Mouse (Mus musculus) limb, embryonic 15.5 days (tissue): ENCODE measurements around the gene Cemip2. TPM values are rescaled to one million over a fixed set of nuclear protein-coding genes. Genes with fewer than 3 reads are reported as not detected.
A peak's percentile ranks its signal among the peaks of the same experiment; 100 is the strongest.

Experiments
- ATAC-seq: fragments of 200-750 bp; cut with Nextera tagmentation; 2 replicates; pipeline ENCODE4 v1.8.0; 2017; ENCODE audit warnings: low read depth, moderate TSS enrichment; ENCODE audit not compliant: insufficient number of reproducible peaks, low FRiP score, low TSS enrichment
- H3K27ac ChIP-seq: fragments of 300-500 bp; sonication (generic); 2 replicates; pipeline ENCODE4 v1.5.1; 2015; ENCODE audit warnings: moderate library complexity, mild to moderate bottlenecking, inconsistent platforms
- H3K27me3 ChIP-seq: fragments of 300-500 bp; sonication (generic); 2 replicates; pipeline ENCODE4 v1.6.1; 2015; ENCODE audit warnings: inconsistent platforms
- H3K36me3 ChIP-seq: fragments of 300-500 bp; sonication (generic); 2 replicates; pipeline ENCODE4 v1.6.1; 2015; ENCODE audit warnings: inconsistent platforms
- H3K4me1 ChIP-seq: fragments of 300-500 bp; sonication (generic); 2 replicates; pipeline ENCODE4 v1.6.1; 2015; ENCODE audit warnings: inconsistent platforms
- H3K4me2 ChIP-seq: fragments of 300-500 bp; sonication (generic); 2 replicates; pipeline ENCODE4 v1.6.1; 2015; ENCODE audit warnings: mild to moderate bottlenecking, inconsistent platforms
- H3K4me3 ChIP-seq: fragments of 300-500 bp; sonication (generic); 2 replicates; pipeline ENCODE4 v1.5.1; 2015; ENCODE audit warnings: mild to moderate bottlenecking, inconsistent platforms
- H3K9ac ChIP-seq: fragments of 300-500 bp; sonication (generic); 2 replicates; pipeline ENCODE4 v1.6.1; 2015; ENCODE audit warnings: inconsistent platforms
- H3K9me3 ChIP-seq: fragments of 300-500 bp; sonication (generic); 2 replicates; pipeline ENCODE4 v1.6.1; 2016; ENCODE audit warnings: inconsistent platforms
- WGBS: fragments of 180-500 bp; shearing (Covaris S2); methylation state at CpG from one replicate; pipeline ENCODE4 v1.1.7; 2015; 5-methylcytosine and 5-hydroxymethylcytosine counted together
- polyA plus RNA-seq: library from polyadenylated mRNA; unstranded; fragments of >200 nt; fragmentation: Nextera tagmentation; extraction: Ambion mirVana; gene quantifications from 2 replicates; pipeline ENCODE4 v1.2.1, GENCODE M21; 2015

Cemip2 gene
- polyA plus RNA-seq, 1 experiment from 2014 or later: 25.7 TPM

GRCm38 (mm10) chr19:21761676-21762075 is 16.5 kb upstream of the Cemip2 start:
- Histone ChIP-seq H3K4me2 (no peak overlapping the region), H3K4me1 (no peaks in the 10 kb centered on the region), H3K36me3 (no peaks in the 10 kb centered on the region), H3K9me3 (no peaks in the 10 kb centered on the region), H3K4me3 (no peak overlapping the region), H3K27ac (no peak overlapping the region), H3K9ac (no peak overlapping the region), H3K27me3 (no peaks in the 10 kb centered on the region)
- no peak for ATAC-seq

DNA sequence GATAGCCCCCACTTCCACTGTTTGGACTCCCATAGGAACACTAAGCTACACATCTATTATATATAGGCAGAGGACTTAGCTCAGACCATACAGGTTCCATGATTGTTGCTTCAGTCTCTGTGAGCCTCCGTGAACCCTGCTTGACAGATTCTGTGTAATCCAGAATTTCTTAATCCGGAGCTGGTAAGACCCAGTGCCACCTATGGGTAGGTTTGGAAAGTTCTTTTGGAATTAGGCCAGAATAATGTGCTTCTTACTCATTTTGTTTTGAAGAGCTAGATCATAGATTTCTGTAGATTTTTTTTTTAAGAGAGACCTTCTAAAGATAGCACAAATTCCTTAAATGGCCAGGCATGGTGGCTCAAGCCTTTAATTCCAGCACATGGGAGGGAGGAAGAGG is 14.1 kb upstream of the Cemip2 start:
- Histone ChIP-seq H3K4me1 (no peaks in the 10 kb centered on the region), H3K36me3 (no peaks in the 10 kb centered on the region), H3K27me3 (no peaks in the 10 kb centered on the region), H3K4me2 (no peak overlapping the region), H3K9me3 (no peaks in the 10 kb centered on the region), H3K9ac (no peak overlapping the region), H3K4me3 (no peak overlapping the region), H3K27ac (no peak overlapping the region)
- WGBS: 77% methylated on average over 2 of the region's 2 CpGs
- ATAC-seq: no peak

GRCm38 (mm10) chr19:21764738-21765137 is 13.4 kb upstream of the Cemip2 start:
- no peaks in the 10 kb centered on the region for H3K9me3 ChIP-seq
- H3K27ac ChIP-seq: no peak overlapping the region
- no peaks in the 10 kb centered on the region for H3K36me3 ChIP-seq
- H3K4me3 ChIP-seq: no peak overlapping the region
- 71% methylated on average over 3 of the region's 3 CpGs for WGBS
- no peak for ATAC-seq
- no peak overlapping the region for H3K9ac ChIP-seq
- no peaks in the 10 kb centered on the region for H3K27me3 ChIP-seq
- H3K4me2 ChIP-seq: no peak overlapping the region
- H3K4me1 ChIP-seq: no peaks in the 10 kb centered on the region

DNA sequence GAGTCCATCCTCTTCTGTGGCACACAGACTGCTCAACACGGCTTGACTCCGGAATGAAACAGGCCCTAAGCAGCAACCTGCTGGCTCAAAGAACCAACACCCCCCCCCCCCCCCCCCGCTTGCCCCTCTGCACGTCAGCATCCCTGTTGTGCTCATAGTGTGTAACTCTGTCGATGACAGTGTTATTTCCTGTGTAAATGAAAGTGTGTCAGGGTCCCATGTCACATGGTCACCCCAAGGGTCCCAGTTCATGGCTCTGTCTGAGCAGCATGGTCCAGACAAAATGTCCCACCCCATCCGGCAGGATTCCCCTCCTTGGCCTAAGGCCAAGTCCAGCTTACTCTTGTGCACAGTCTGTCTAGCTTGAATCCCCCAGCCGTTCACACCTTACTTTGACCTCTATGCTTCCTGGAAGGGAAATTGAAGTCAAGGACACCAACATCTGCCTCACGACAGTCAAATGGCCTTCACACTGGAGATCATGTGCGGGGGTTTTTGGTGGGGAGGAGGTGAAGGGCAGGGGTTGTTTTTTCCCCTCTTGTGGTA is 10.6 kb upstream of the Cemip2 start:
- H3K27ac ChIP-seq: no peak overlapping the region
- H3K9ac ChIP-seq: no peak overlapping the region
- no peaks in the 10 kb centered on the region for H3K4me1 ChIP-seq
- no peak overlapping the region for H3K4me3 ChIP-seq
- no peaks in the 10 kb centered on the region for H3K9me3 ChIP-seq
- 67% methylated on average over 9 of the region's 9 CpGs for WGBS
- H3K4me2 ChIP-seq: no peak overlapping the region
- H3K27me3 ChIP-seq: no peaks in the 10 kb centered on the region
- H3K36me3 ChIP-seq: no peaks in the 10 kb centered on the region
- no peak for ATAC-seq

DNA sequence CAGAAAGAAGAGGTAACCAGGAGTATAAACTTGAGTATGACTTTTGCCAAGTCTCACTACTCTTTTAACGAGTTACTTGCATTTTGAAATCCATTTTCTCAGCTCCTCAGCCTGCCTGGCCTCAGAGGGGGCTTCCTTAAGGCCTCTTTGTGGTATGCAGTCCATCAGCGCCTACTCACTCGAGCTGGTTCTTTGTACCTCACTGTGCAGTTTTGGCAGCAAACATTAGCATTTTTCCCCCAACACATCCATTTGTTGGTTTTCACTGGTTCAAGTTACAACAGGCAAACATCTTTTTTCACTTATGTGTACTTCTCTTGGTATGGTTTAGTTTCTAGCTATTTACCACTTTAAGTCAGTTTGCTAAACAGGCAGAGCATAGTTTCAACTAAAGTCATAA is 8.3 kb upstream of the Cemip2 start:
- no peaks in the 10 kb centered on the region for H3K9me3 ChIP-seq
- no peak overlapping the region for H3K4me2 ChIP-seq
- no peaks in the 10 kb centered on the region for H3K27me3 ChIP-seq
- ATAC-seq: no peak
- no peaks in the 10 kb centered on the region for H3K4me1 ChIP-seq
- no peak overlapping the region for H3K27ac ChIP-seq
- H3K4me3 ChIP-seq: no peak overlapping the region
- no peaks in the 10 kb centered on the region for H3K36me3 ChIP-seq
- WGBS: 40% methylated on average over 3 of the region's 3 CpGs
- no peak overlapping the region for H3K9ac ChIP-seq

DNA sequence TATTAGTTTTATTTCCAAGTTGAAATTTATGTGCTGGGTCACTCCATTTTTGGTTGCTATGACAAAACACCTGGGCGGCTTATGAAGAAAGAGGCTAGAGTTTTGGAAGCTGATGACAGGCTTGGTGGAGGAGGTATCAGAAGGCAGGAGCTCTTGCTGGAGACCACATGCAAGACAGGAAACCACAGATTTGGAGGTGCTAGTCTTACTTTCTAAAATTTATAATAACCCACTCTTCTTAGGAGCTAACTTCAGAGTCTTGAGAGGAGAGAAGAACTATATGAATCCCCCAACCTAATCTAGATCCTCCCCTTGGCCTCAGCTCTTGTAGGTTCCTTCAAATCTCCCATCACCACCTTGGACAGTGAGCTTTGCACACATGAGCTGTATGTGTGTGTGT is 6.6 kb upstream of the Cemip2 start:
- Histone ChIP-seq H3K36me3 (no peaks in the 10 kb centered on the region), H3K9me3 (no peaks in the 10 kb centered on the region), H3K9ac (no peak overlapping the region), H3K4me2 (no peak overlapping the region), H3K4me3 (no peak overlapping the region), H3K27ac (no peak overlapping the region), H3K27me3 (no peaks in the 10 kb centered on the region), H3K4me1 (no peaks in the 10 kb centered on the region)
- no peak for ATAC-seq
- WGBS: 79% methylated on average over 1 of the region's 1 CpGs

DNA sequence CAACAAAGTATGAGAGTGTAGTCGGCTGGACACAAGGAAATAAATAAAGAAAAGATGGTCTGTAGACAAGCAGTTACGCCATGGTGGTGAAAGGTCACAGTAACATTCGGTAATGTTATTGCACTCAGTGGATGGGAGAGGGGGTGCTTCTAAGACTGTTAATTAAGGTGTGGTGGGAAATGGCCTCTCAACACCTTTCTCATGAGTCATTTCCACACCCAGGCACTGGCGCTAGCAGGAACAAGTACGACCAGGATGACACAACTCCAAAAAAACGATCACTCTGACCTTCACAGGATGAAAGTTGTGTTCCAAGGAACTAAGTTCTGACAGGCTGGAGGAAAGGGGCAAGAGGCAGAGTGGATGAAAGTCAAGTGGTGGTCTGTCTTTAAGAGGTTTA is 4.5 kb upstream of the Cemip2 start:
- 37% methylated on average over 6 of the region's 6 CpGs for WGBS

GRCm38 (mm10) chr19:21775629-21776028 is 2.5 kb upstream of the Cemip2 start:
- H3K4me2 ChIP-seq: no peak overlapping the region
- H3K27ac ChIP-seq: no peak overlapping the region; the same call in 1 of the 2 replicates
- H3K9me3 ChIP-seq: no peaks in the 10 kb centered on the region
- H3K36me3 ChIP-seq: no peaks in the 10 kb centered on the region
- peaks cover 24% of the 10 kb centered on the region for H3K4me1 ChIP-seq
- no peak overlapping the region for H3K9ac ChIP-seq
- 71% methylated on average over 4 of the region's 4 CpGs for WGBS
- H3K27me3 ChIP-seq: no peaks in the 10 kb centered on the region
- H3K4me3 ChIP-seq: no peak overlapping the region
- no peak for ATAC-seq

More for the DNA sequence above, 4.5 kb upstream of the Cemip2 start:
- H3K9me3 ChIP-seq: no peaks in the 10 kb centered on the region
- H3K4me1 ChIP-seq: peaks cover 11% of the 10 kb centered on the region
- no peak overlapping the region for H3K9ac ChIP-seq
- H3K27me3 ChIP-seq: no peaks in the 10 kb centered on the region
- no peaks in the 10 kb centered on the region for H3K36me3 ChIP-seq
- H3K4me3 ChIP-seq: no peak overlapping the region
- no peak for ATAC-seq
- H3K4me2 ChIP-seq: no peak overlapping the region
- no peak overlapping the region for H3K27ac ChIP-seq

DNA sequence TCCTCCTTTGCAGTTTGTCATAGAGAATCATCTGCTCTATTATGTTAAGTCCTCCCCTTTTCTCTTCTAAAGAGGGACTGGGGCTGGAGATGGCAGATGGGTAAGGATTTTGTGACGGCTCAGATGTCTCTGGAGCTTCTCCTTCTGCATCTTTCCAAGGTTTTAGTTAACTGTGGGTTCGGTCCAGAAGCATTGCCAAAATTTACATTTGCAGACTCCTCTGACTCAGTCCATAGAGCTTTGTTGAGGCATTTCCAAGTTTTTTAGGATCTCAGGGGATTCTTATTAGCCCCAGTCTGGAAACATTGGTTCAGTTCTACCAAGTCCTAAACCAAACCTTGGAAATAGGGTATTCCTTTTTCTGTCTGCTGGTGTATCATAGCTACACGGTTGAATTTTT is 1.5 kb upstream of the Cemip2 start:
- 59% methylated on average over 3 of the region's 3 CpGs for WGBS
- H3K4me1 ChIP-seq: peaks cover 34% of the 10 kb centered on the region
- no peaks in the 10 kb centered on the region for H3K27me3 ChIP-seq
- ATAC-seq: no peak
- no peak overlapping the region for H3K4me3 ChIP-seq
- no peak overlapping the region for H3K4me2 ChIP-seq
- H3K9me3 ChIP-seq: no peaks in the 10 kb centered on the region
- no peaks in the 10 kb centered on the region for H3K36me3 ChIP-seq
- no peak overlapping the region for H3K27ac ChIP-seq
- H3K9ac ChIP-seq: no peak overlapping the region

GRCm38 (mm10) chr19:21777171-21777731 is 891 bp upstream of the Cemip2 start:
- 26% methylated on average over 20 of the region's 20 CpGs for WGBS
- H3K4me2 ChIP-seq: peak overlapping the region; percentile 66
- H3K4me1 ChIP-seq: peaks cover 40% of the 10 kb centered on the region
- ATAC-seq: no peak
- H3K27ac ChIP-seq: no peak overlapping the region
- no peaks in the 10 kb centered on the region for H3K36me3 ChIP-seq
- no peak overlapping the region for H3K4me3 ChIP-seq
- no peak overlapping the region for H3K9ac ChIP-seq
- H3K9me3 ChIP-seq: no peaks in the 10 kb centered on the region
- no peaks in the 10 kb centered on the region for H3K27me3 ChIP-seq

DNA sequence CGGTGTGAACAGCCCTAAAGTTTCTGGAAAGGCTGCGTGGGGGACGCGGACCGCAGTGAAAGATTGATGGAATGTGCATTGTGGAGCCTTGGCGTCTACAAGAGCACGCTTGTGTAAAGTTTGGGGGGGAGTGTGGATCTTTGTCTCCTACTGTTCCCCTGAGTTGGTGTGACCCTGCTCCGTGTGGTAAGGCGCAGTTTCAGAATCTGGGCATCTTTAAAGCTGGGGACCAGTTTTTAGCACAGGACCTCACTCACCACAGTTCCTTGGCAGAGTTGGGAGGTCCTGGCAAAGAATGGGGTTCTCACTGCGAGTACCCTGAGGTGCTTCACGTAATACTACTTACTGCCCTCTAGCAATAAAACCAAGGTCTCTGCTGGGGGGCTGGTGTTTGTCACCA is 964 bp downstream of the Cemip2 start:
- WGBS: 1% methylated on average over 11 of the region's 11 CpGs
- Histone ChIP-seq H3K4me1 (peaks cover 41% of the 10 kb centered on the region), H3K9me3 (no peaks in the 10 kb centered on the region), H3K9ac (peak overlapping the region; percentile 67), H3K4me3 (peak overlapping the region; percentile 89), H3K27me3 (no peaks in the 10 kb centered on the region), H3K36me3 (no peaks in the 10 kb centered on the region), H3K4me2 (peak overlapping the region; percentile 66), H3K27ac (peak overlapping the region; percentile 94)
- ATAC-seq: no peak

DNA sequence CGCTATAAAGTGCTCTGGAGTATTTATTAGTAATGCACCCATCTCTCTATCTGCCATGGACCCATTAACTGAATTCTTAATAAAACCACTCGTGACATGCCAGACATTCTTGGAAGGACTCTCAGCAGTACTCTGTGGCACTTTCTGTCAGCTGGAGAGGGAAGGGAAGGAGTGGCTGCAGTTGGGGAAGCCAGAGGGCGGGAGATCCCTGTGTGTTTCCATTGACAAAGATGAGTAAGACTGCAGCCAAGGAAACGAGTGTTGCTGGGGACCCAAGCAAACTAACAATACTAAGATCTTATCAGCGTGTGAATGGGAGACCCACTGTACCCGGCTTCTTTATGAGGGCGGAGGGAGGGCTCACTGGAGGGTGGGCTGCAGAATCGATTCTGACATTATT is 2.5 kb downstream of the Cemip2 start:
- Histone ChIP-seq H3K9me3 (no peaks in the 10 kb centered on the region), H3K4me1 (peaks cover 48% of the 10 kb centered on the region), H3K27ac (no peak overlapping the region), H3K9ac (no peak overlapping the region), H3K36me3 (no peaks in the 10 kb centered on the region), H3K4me3 (peak overlapping the region; percentile 89), H3K27me3 (no peaks in the 10 kb centered on the region), H3K4me2 (peak overlapping the region; percentile 66; the same call in 1 of the 2 replicates)
- no peak for ATAC-seq
- 50% methylated on average over 8 of the region's 8 CpGs for WGBS
